Mouse (Mus musculus): Measurements from ENCODE around the gene Nos3.

Gene Nos3

GRCm38 (mm10) chr5:24344477-24345051, 20.0 kb upstream of the Nos3 start:
- no peak for DNase-seq (ENCODE audit: low read depth, low spot score)

GRCm38 (mm10) chr5:24346313-24346712, 18.3 kb upstream of the Nos3 start:
- DNase-seq (ENCODE audit: low read depth, low spot score): no peak

GRCm38 (mm10) chr5:24347186-24347875, 17.3 kb upstream of the Nos3 start:
- DNase-seq (ENCODE audit: low read depth, low spot score): no peak

GRCm38 (mm10) chr5:24348128-24348527, 16.5 kb upstream of the Nos3 start:
- DNase-seq (ENCODE audit: low read depth, low spot score): no peak

GRCm38 (mm10) chr5:24348546-24348945, 16.1 kb upstream of the Nos3 start:
- DNase-seq (ENCODE audit: low read depth, low spot score): no peak

GRCm38 (mm10) chr5:24350073-24350472, 14.5 kb upstream of the Nos3 start:
- DNase-seq (ENCODE audit: low read depth, low spot score): no peak

- DNase-seq (ENCODE audit: low read depth, low spot score): no peak
Measured at GRCm38 (mm10) chr5:24350531-24351250, 13.9 kb upstream of the Nos3 start.

GRCm38 (mm10) chr5:24351278-24351677, 13.3 kb upstream of the Nos3 start, which contains the start of gene Kcnh2:
Gene Kcnh2, minus strand, starts transcription at chr5:24351604.
- no peak for DNase-seq (ENCODE audit: low read depth, low spot score)

- DNase-seq (ENCODE audit: low read depth, low spot score): peak; percentile 73
Measured at GRCm38 (mm10) chr5:24351701-24352171, 12.9 kb upstream of the Nos3 start.

GRCm38 (mm10) chr5:24352251-24352859, 12.3 kb upstream of the Nos3 start:
- peak; percentile 61 for DNase-seq (ENCODE audit: low read depth, low spot score)

GRCm38 (mm10) chr5:24353327-24353726, 11.3 kb upstream of the Nos3 start:
- DNase-seq (ENCODE audit: low read depth, low spot score): no peak

GRCm38 (mm10) chr5:24356764-24357163, 7.8 kb upstream of the Nos3 start:
- no peak for DNase-seq (ENCODE audit: low read depth, low spot score)

GRCm38 (mm10) chr5:24357461-24357860, 7.1 kb upstream of the Nos3 start:
- peak; percentile 80 for DNase-seq (ENCODE audit: low read depth, low spot score)

GRCm38 (mm10) chr5:24360792-24361454, 3.7 kb upstream of the Nos3 start:
- DNase-seq (ENCODE audit: low read depth, low spot score): peak; percentile 70

GRCm38 (mm10) chr5:24363467-24363866, 1.1 kb upstream of the Nos3 start:
- DNase-seq (ENCODE audit: low read depth, low spot score): no peak

- DNase-seq (ENCODE audit: low read depth, low spot score): no peak
Measured at GRCm38 (mm10) chr5:24364061-24364460, 549 bp upstream of the Nos3 start.

- DNase-seq (ENCODE audit: low read depth, low spot score): no peak
Measured at GRCm38 (mm10) chr5:24364963-24365362, 353 bp downstream of the Nos3 start.

- no peak for DNase-seq (ENCODE audit: low read depth, low spot score)
Measured at GRCm38 (mm10) chr5:24365528-24365927, 918 bp downstream of the Nos3 start.

- no peak for DNase-seq (ENCODE audit: low read depth, low spot score)
Measured at GRCm38 (mm10) chr5:24366426-24366825, 1.8 kb downstream of the Nos3 start.

GRCm38 (mm10) chr5:24369767-24370166, 5.2 kb downstream of the Nos3 start:
- DNase-seq (ENCODE audit: low read depth, low spot score): no peak

- no peak for DNase-seq (ENCODE audit: low read depth, low spot score)
Measured at GRCm38 (mm10) chr5:24373807-24374206, 9.2 kb downstream of the Nos3 start.

GRCm38 (mm10) chr5:24374216-24374615, 9.6 kb downstream of the Nos3 start:
- DNase-seq (ENCODE audit: low read depth, low spot score): no peak

All from embryo, embryonic 11.5 days (tissue).